Mouse (Mus musculus) olfactory bulb, adult 2 months (tissue): ENCODE measurements around the gene Tmem210.
"Not testable (repeated sequence)": the region's sequence is repeated elsewhere in the genome, so short reads cannot be mapped to it uniquely, and the experiment has no call there.

ENCODE experiments used
- CTCF ChIP-seq: fragments of 200-500 bp; IDR thresholded peaks from 2 replicates; pipeline ENCODE4 v1.5.1; 2012; ENCODE audit warnings: low read depth, mild to moderate bottlenecking, low read length, moderate library complexity; ENCODE audit not compliant: insufficient read depth
- POLR2A ChIP-seq: fragments of 200-500 bp; IDR thresholded peaks from 2 replicates; pipeline ENCODE4 v1.6.1; 2012; ENCODE audit warnings: mild to moderate bottlenecking, low read depth, low read length, moderate library complexity; ENCODE audit not compliant: insufficient read depth

DNA sequence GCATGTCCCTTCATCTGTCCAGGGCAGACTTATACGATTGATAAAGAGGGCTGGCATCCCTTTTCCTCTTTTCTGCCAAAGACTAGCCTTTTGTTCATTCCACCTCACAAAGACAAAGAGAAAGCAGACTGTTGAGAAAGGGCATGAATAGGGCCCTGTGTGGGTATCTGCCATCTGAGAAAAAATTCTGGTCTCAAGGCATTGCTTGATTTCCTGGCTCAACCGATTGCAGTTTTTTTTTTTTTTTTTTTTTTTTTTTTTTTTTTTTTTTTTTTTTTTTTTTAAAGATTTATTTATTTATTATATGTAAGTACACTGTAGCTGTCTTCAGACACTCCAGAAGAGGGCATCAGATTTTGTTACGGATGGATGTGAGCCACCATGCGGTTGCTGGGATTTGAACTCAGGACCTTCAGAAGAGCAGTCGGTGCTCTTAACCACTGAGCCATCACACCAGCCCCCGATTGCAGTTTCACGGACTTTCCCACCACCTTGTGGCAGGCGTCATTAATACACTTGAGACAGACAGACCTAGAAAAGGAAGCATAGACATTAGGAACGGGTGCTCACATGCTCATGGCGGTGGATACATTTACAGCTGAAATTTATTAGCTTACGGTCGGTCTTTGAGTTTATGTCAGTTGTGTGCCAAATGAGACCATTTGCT is 31.4 kb upstream of the Tmem210 start:
- not testable (repeated sequence) for TF ChIP-seq CTCF, POLR2A
